Mouse (Mus musculus): ENCODE results near the gene Btbd8. TPM values are rescaled to one million over a fixed set of nuclear protein-coding genes. Genes with fewer than 3 reads are reported as not detected.

Btbd8 gene
- polyA plus RNA-seq, 1 experiment from 2014 or later, result 7.7 TPM

DNA sequence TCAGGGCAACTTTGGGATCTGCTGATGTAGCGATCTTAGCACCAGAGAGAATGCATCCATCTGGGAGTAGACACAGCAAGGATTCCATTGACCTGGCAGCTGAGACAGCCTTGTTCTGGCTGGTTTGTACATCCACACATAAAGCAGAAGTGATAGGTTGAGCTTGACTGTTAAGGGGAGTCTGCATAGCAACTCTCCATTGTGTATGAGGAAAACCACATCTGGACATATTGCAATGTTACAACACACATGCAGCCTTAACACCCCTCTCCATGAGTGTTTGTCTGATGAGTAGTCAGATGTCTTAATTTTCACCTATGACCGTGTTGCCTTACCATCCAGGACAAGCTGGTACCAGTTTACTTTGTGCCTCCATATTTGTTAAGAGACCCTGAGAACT lies 54.7 kb downstream of the Btbd8 start:
- no peaks in the 10 kb centered on the region for H3K27me3 ChIP-seq
- DNase-seq (ENCODE audit: low read depth, low spot score) (no peak), ATAC-seq (no peak)
- CTCF ChIA-PET, result interaction anchor here (1.2 to 1.3 kb wide), 2 partner anchors 16 to 31 kb away, joined by 3 to 4 read pairs; no protein-coding TSS in a partner anchor
- POLR2A ChIA-PET, result interaction anchor here (0.9 kb wide), 1 partner anchor 18 kb away, joined by 5 read pairs; no protein-coding TSS in a partner anchor
- in situ Hi-C loops (cut with MboI; ENCODE audit: low pct_unique_long_range_greater_than_20kb), result no loop called here
- no peak for TF ChIP-seq CTCF (IDR thresholded peaks at IDR 0.05)

DNA sequence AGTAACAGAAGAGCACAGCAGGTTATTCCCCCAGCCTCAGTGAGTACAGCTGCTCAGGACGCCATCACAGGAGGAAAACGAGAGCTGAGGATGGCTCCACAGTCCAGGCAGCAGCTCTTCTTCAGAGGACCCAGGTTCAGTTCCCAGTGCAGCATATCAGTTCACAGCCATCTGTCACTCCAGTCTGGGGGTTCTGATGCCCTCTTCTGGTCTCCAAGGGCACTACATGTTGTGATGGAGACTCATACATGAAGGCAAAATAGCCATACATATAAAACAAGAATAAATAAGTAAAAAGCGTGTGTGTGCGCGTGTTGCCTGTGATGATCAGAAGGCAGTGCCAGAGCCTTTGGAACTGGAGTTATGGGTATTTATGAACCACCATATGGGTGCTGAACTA lies 57.0 kb downstream of the Btbd8 start:
- DNase-seq (ENCODE audit: low read depth, low spot score), result no peak
- in situ Hi-C loops (cut with MboI; ENCODE audit: low pct_unique_long_range_greater_than_20kb), result no loop called here
- no peak for ATAC-seq
- no peaks in the 10 kb centered on the region for H3K27me3 ChIP-seq
- POLR2A ChIA-PET, result no interaction called here
- CTCF ChIA-PET, result interaction anchor here (1.8 kb wide), 1 partner anchor 19 kb away, joined by 6 read pairs; no protein-coding TSS in a partner anchor
- peak; percentile 48 for TF ChIP-seq CTCF (IDR thresholded peaks at IDR 0.05)

DNA sequence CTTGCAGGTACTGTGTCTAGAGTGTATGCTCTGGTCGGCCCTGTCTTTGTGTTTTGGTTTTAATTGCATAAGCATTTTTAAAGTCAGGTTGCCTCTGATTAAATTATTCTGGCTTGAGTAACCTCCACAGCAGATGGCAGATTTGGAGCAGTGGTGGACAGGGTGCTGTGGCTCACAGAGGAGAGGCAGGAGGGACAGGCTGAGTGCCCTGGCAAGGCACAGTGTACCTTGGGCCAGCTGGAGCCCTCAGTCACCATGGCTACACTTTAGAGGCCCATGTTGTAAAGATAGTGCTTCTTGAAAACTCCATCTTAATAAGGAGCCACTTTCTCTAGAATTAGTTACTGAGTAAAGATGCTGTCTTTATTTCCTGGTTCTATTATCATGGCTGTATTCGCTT lies 58.2 kb downstream of the Btbd8 start:
- ChIA-PET CTCF (interaction anchor here (0.7 to 1.8 kb wide), 2 partner anchors 8 to 18 kb away, joined by 3 to 6 read pairs; no protein-coding TSS in a partner anchor), POLR2A (no interaction called here)
- in situ Hi-C loops (cut with MboI; ENCODE audit: low pct_unique_long_range_greater_than_20kb), result no loop called here
- TF ChIP-seq CTCF (IDR thresholded peaks at IDR 0.05), result no peak
- H3K27me3 ChIP-seq, result no peaks in the 10 kb centered on the region
- DNase-seq (ENCODE audit: low read depth, low spot score) (no peak), ATAC-seq (no peak)

GRCm38 (mm10) chr5:107497519-107498501 lies 60.0 kb downstream of the Btbd8 start:
- in situ Hi-C loops (cut with MboI; ENCODE audit: low pct_unique_long_range_greater_than_20kb), result no loop called here
- no peak for TF ChIP-seq CTCF (IDR thresholded peaks at IDR 0.05)
- DNase-seq (ENCODE audit: low read depth, low spot score), result peak; percentile 15
- ATAC-seq, result peak; percentile 73
- CTCF ChIA-PET, result interaction anchor here (0.7 to 3.1 kb wide), 3 partner anchors 10 to 16 kb away, joined by 3 to 9 read pairs (median 4); partner anchors contain the start of gene Gm42669
- H3K27me3 ChIP-seq, result no peaks in the 10 kb centered on the region
- POLR2A ChIA-PET, result no interaction called here

DNA sequence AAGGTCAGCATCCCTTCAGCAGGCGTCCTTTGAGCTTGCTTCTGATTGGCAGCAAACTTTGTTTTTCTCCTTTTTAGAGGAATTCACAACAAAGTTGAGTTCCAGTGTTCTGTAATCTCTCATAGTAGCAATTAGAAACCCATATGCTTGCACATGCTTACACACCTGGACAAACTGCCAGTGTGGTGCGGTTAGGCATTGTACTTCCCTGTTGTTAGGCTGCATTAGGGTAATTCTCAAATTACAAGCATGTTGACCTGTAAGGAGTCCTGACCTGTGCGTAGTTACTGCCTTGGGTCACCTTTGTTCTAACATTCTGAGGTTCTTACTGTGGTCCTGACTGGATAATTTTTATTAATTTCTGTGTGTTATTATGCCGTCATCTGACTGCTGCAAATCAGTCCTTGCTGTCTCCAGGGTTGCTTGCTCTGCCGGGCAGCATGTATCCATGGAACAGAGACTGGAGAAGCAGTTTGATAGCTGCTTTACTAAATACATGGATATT lies 61.1 kb downstream of the Btbd8 start:
- POLR2A ChIA-PET, result no interaction called here

DNA sequence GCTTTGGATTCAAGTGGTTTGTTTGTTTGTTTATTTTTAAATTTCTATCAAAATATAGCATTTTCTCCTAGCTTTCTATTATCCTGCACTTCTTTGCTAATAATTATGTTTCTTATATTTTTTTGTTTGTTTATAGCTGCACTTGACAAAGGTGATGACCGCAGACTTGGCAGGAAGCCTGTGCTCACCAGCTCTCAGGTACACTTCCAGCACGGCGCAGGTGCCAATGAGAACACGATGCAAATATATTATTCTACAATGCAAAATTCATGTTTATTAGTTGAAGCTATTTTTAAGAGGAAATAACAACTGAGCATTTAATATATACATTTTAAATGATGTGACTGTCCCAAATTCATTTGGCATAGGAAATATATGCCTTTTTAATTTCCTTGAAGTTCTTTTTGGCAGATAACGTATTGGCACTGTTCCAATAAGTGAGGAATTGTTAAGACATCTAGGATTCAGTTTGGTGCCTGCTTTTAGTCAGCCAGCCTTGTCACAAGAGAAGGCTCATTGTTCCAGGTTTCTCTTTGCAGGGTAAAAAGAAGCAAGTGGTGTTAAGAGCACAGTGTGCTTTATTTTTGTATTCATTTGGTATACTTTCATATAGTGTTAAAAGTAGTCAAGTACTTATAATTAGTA lies 62.2 kb downstream of the Btbd8 start:
- CTCF ChIA-PET, result interaction anchor here (1.1 to 3.1 kb wide), 4 partner anchors 11 to 17 kb away, joined by 4 to 11 read pairs (median 8); no protein-coding TSS in a partner anchor
- DNase-seq (ENCODE audit: low read depth, low spot score), result no peak
- H3K27me3 ChIP-seq, result no peaks in the 10 kb centered on the region
- POLR2A ChIA-PET, result no interaction called here
- no peak for ATAC-seq
- in situ Hi-C loops (cut with MboI; ENCODE audit: low pct_unique_long_range_greater_than_20kb), result loop anchor here (25.0 kb wide), 1 partner anchor 513 kb away; no protein-coding TSS in a partner anchor
- TF ChIP-seq CTCF (IDR thresholded peaks at IDR 0.05), result no peak

More for the DNA sequence above, 61.1 kb downstream of the Btbd8 start:
- in situ Hi-C loops (cut with MboI; ENCODE audit: low pct_unique_long_range_greater_than_20kb), result no loop called here
- CTCF ChIA-PET, result interaction anchor here (2.1 to 3.1 kb wide), 4 partner anchors 9 to 15 kb away, joined by 4 to 11 read pairs (median 8); partner anchors contain the start of gene Gm42669
- ATAC-seq, result no peak
- no peaks in the 10 kb centered on the region for H3K27me3 ChIP-seq
- TF ChIP-seq CTCF (IDR thresholded peaks at IDR 0.05), result no peak
- DNase-seq (ENCODE audit: low read depth, low spot score), result no peak

GRCm38 (mm10) chr5:107500741-107501140 lies 62.9 kb downstream of the Btbd8 start:
- DNase-seq (ENCODE audit: low read depth, low spot score), result no peak
- no peak for TF ChIP-seq CTCF (IDR thresholded peaks at IDR 0.05)
- H3K27me3 ChIP-seq, result no peaks in the 10 kb centered on the region
- CTCF ChIA-PET, result interaction anchor here (1.1 to 2.8 kb wide), 3 partner anchors 11 to 18 kb away, joined by 4 to 11 read pairs (median 7); no protein-coding TSS in a partner anchor
- ATAC-seq, result no peak
- POLR2A ChIA-PET, result no interaction called here
- in situ Hi-C loops (cut with MboI; ENCODE audit: low pct_unique_long_range_greater_than_20kb), result loop anchor here (25.0 kb wide), 1 partner anchor 513 kb away; no protein-coding TSS in a partner anchor

DNA sequence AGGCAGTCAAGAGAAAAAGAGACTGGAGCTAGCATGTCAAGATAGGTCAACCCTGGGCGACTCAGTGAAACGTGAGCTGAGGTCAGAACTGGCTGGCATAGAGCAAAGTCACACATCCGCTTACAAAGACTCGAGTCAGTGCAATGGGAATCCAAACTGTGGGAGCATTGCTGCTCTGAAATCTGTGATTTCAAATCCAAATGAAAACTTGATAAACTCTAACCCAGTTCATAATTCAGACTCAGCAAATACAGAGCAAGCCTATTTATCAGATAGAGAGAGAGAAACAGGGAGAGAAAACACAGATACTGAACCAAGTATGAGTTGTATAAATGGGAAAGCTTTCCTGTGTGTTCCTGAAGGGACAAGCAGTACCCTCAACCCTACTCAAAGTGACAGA lies 69.5 kb downstream of the Btbd8 start, which contains the start of gene Gm42669:
Gene Gm42669 (plus strand): TSS at position 301 of the 400 bp plus-strand sequence.
- CTCF ChIA-PET, result interaction anchor here (0.9 to 1.7 kb wide), 2 partner anchors 9 to 10 kb away, joined by 3 to 4 read pairs; no protein-coding TSS in a partner anchor
- ATAC-seq (no peak), DNase-seq (ENCODE audit: low read depth, low spot score) (no peak)
- POLR2A ChIA-PET, result no interaction called here
- no peaks in the 10 kb centered on the region for H3K27me3 ChIP-seq
- TF ChIP-seq CTCF (IDR thresholded peaks at IDR 0.05), result no peak
- in situ Hi-C loops (cut with MboI; ENCODE audit: low pct_unique_long_range_greater_than_20kb), result loop anchor here (25.0 kb wide), 1 partner anchor 520 kb away; no protein-coding TSS in a partner anchor

DNA sequence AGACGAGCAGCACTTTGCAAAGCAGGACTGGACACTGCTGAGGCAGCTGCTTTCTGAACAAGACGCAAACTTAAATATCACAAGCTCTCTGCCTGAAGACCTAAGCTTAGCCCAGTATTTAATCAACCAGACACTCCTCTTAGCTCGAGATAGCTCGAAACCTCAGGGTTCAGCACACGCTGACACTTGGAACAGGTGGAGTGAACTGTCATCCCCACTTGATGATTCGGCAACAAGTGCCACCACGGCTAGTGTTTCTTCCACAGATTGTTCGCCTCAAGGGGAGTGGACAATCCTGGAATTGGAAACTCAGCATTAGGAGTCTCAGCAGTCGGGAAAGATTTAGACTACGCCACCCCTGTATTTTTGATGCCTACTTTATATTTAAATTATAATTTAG lies 72.7 kb downstream of the Btbd8 start:
- CTCF ChIA-PET, result interaction anchor here (0.9 to 1.4 kb wide), 6 partner anchors 8 to 519 kb away, joined by 3 to 4 read pairs (median 3); no protein-coding TSS in a partner anchor
- DNase-seq (ENCODE audit: low read depth, low spot score) (no peak), ATAC-seq (no peak)

DNA sequence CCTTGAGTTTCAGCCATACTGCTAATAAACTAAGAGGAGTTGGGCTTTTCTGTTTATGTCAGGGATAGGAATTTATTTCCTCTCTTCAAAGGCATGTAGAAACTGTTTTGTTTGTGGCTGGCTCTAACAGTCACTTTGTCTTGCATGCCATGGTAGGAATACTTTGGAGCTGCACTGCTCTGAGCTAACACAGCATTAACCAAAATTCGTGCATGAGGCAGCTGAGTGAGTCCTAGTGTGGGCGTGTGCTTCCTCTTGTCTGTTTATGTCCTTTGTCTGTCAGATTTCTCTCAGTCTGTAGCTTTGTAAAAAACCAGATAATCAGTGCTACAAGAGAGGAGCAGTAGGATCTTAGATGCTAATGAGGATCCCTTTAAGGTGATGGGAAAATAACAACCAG lies 73.5 kb downstream of the Btbd8 start:
- ATAC-seq, result no peak
- ChIA-PET CTCF (interaction anchor here (0.7 to 1.5 kb wide), 7 partner anchors 9 to 520 kb away, joined by 3 to 7 read pairs (median 3); no protein-coding TSS in a partner anchor), POLR2A (no interaction called here)
- H3K27me3 ChIP-seq, result no peaks in the 10 kb centered on the region
- no peak for DNase-seq (ENCODE audit: low read depth, low spot score)
- in situ Hi-C loops (cut with MboI; ENCODE audit: low pct_unique_long_range_greater_than_20kb), result loop anchor here (10.0 to 25.0 kb wide), 2 partner anchors 157 to 524 kb away; no protein-coding TSS in a partner anchor
- TF ChIP-seq CTCF (IDR thresholded peaks at IDR 0.05), result no peak

More for the DNA sequence above, 72.7 kb downstream of the Btbd8 start:
- no peak for TF ChIP-seq CTCF (IDR thresholded peaks at IDR 0.05)
- in situ Hi-C loops (cut with MboI; ENCODE audit: low pct_unique_long_range_greater_than_20kb), result loop anchor here (10.0 to 25.0 kb wide), 2 partner anchors 156 to 523 kb away; no protein-coding TSS in a partner anchor
- POLR2A ChIA-PET, result no interaction called here
- no peaks in the 10 kb centered on the region for H3K27me3 ChIP-seq
